Mouse (Mus musculus): Measurements from ENCODE around the gene Hmcn2.

DNA sequence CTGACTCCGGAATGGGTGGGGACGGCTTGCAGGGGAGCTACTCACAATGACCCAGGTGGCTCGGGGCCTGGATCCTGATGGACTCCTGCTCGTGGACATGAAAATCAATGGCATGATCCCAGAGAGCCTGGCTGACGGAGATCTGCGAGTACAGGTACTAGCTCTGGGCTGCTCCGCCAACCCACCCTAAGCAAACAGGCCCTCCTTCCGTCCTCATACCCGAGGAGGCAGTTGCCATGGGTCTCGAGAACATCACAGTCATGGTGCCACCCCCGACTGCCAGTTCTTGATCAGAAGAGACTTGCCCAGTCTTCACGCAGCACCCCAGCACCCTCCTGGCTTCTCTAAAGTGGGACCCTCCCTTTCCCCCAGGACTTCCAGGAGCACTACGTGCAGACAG is 138.8 kb downstream of the Hmcn2 start:
- no peak for TF ChIP-seq POLR2A (IDR thresholded peaks at IDR 0.05; ENCODE audit: low read depth, low read length)
- no peak for TF ChIP-seq CTCF (IDR thresholded peaks at IDR 0.05; ENCODE audit: borderline replicate concordance, insufficient read depth, low read length)

All from embryonic fibroblast, embryonic 13.5 days (primary cell).